Mouse (Mus musculus) forebrain, postnatal 0 days (tissue): ENCODE data around the gene Cyp2c69. TPM values are rescaled to one million over a fixed set of nuclear protein-coding genes. Genes with fewer than 3 reads are reported as not detected.
"Not testable (repeated sequence)": the region's sequence is repeated elsewhere in the genome, so short reads cannot be mapped to it uniquely, and the experiment has no call there.

ENCODE experiments used
- ATAC-seq: fragments of 200-750 bp; cut with Nextera tagmentation; 2 replicates; pipeline ENCODE4 v1.8.0; 2017; ENCODE audit warnings: mild to moderate bottlenecking, moderate library complexity
- DNase-seq: peaks from one replicate; pipeline ENCODE4 v3.0.0-alpha.2; 2015
- H3K27ac ChIP-seq: fragments of 300-500 bp; sonication (generic); 2 replicates; pipeline ENCODE4 v1.5.1; 2014; ENCODE audit warnings: low read depth, mild to moderate bottlenecking, antibody characterized with exemption, low read length, moderate library complexity, mixed read lengths
- H3K27me3 ChIP-seq: fragments of 300-500 bp; sonication (generic); 2 replicates; pipeline ENCODE4 v1.6.1; 2014; ENCODE audit warnings: mild to moderate bottlenecking, low read length, mixed read lengths; ENCODE audit not compliant: insufficient read depth
- H3K36me3 ChIP-seq: fragments of 300-500 bp; sonication (generic); 2 replicates; pipeline ENCODE4 v1.6.1; 2014; ENCODE audit warnings: mild to moderate bottlenecking, moderate library complexity; ENCODE audit not compliant: insufficient read depth
- H3K4me1 ChIP-seq: fragments of 300-500 bp; sonication (generic); 2 replicates; pipeline ENCODE4 v1.6.1; 2014; ENCODE audit warnings: antibody characterized with exemption; ENCODE audit not compliant: insufficient read depth
- H3K4me2 ChIP-seq: fragments of 300-500 bp; sonication (generic); 2 replicates; pipeline ENCODE4 v1.6.1; 2014; ENCODE audit warnings: low read depth, mild to moderate bottlenecking, moderate library complexity
- H3K4me3 ChIP-seq: fragments of 300-500 bp; sonication (generic); 2 replicates; pipeline ENCODE4 v1.5.1; 2014; ENCODE audit warnings: low read depth, low read length, mixed read lengths
- H3K9ac ChIP-seq: fragments of 300-500 bp; sonication (generic); 2 replicates; pipeline ENCODE4 v1.6.1; 2014; ENCODE audit warnings: mild to moderate bottlenecking
- H3K9me3 ChIP-seq: fragments of 300-500 bp; sonication (generic); 2 replicates; pipeline ENCODE4 v1.6.1; 2016; ENCODE audit warnings: low read length
- CTCF ChIP-seq: sonication (generic); IDR thresholded peaks from 2 replicates; pipeline ENCODE4 v1.5.1; 2016; ENCODE audit warnings: antibody characterized with exemption, control low read depth, low read depth
- WGBS: fragments of 180-500 bp; shearing (Covaris S2); extraction: QIAGEN DNeasy Blood & Tissue Kit; methylation state at CpG from one replicate; pipeline ENCODE4 v1.1.7; 2014; 5-methylcytosine and 5-hydroxymethylcytosine counted together
- polyA plus RNA-seq: library from polyadenylated mRNA; unstranded; fragments of >200 nt; fragmentation: Nextera tagmentation; extraction: Ambion mirVana; gene quantifications from 2 replicates; pipeline ENCODE4 v1.2.1, GENCODE M21; 2015
- total RNA-seq: library from RNA; depleted of rRNA; stranded (reverse); fragments of >200 nt; gene quantifications from 2 replicates; pipeline ENCODE4 v1.2.3, GENCODE M21; 2014; rRNA removed

Gene Cyp2c69
- total RNA-seq (not detected in 2 replicates), polyA plus RNA-seq (not detected in 2 replicates)

DNA sequence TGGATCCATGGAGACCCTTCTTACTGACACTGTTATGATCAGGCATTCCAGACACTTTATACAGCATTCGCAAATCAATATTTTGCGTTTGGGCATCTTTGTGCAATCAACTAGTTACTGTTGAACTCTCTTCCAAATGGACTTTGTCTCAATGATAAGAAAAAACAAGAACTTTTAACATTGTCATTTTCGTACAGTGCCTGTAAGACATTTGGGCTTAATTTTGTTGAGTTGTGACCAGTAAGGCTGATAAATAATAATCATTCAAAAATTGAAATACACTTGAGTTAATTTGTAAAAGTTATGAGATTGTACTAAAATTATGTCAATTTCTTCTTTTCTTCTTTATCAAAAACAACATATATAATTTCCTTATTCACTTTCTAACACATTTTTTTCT, at the start of gene Cyp2c69:
Gene Cyp2c69 (minus strand): TSS at position 101 of the 400 bp plus-strand sequence.
- H3K4me3 ChIP-seq, ATAC-seq, H3K27me3 ChIP-seq, H3K9me3 ChIP-seq, DNase-seq, H3K4me2 ChIP-seq, H3K27ac ChIP-seq, H3K4me1 ChIP-seq, H3K9ac ChIP-seq, H3K36me3 ChIP-seq: not testable (repeated sequence)
- WGBS = 93% methylated on average over 3 of the region's 3 CpGs

DNA sequence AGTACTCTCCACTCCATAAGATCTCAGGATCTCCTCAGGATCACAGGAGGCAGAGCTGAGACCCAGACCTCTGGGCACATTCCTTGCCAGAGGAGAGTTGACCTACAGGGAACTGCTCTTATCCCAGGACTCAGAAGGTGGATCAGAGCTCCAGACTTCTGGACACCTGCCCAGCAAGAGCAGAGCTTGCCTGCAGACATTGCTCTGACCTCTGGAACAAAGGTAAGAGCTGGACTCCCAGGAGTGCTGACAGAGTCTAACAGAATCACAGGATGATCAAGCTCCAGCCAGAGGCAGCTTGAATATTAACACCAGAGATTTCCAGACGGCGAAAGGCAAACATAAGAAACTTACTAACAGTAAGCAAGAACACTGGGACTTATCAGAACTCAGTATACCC, 48.8 kb upstream of the Cyp2c69 start:
- Histone ChIP-seq H3K9me3 (no peaks in the 10 kb centered on the region), H3K4me1 (no peaks in the 10 kb centered on the region), H3K4me2 (no peak overlapping the region), H3K27me3 (no peaks in the 10 kb centered on the region), H3K4me3 (no peak overlapping the region), H3K27ac (no peak overlapping the region), H3K9ac (no peak overlapping the region), H3K36me3 (no peaks in the 10 kb centered on the region)
- WGBS = 88% methylated on average over 2 of the region's 2 CpGs
- DNase-seq (no peak), ATAC-seq (no peak)
- TF ChIP-seq CTCF = no peak

DNA sequence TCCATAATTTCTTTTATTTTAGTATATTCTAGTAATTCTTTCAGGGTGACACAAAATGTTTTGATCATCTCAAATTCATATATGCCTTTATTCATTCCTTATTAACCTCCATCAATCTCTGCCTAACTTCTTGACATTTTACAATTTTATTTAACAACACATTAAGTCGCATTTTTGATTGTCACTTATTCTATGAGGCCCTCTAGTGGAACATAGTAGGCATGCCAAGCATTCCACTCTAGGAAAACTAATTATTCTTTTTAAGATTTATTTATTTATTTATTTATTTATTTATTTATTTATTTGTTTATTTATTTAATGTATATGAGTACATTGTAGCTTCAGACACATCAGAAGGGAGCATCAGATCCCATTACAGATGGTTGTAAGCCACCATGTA, 43.4 kb upstream of the Cyp2c69 start:
- H3K4me2 ChIP-seq = no peak overlapping the region
- H3K9me3 ChIP-seq = no peaks in the 10 kb centered on the region
- no peak for DNase-seq
- no peak overlapping the region for H3K27ac ChIP-seq
- H3K27me3 ChIP-seq = no peaks in the 10 kb centered on the region
- no peaks in the 10 kb centered on the region for H3K4me1 ChIP-seq
- no peaks in the 10 kb centered on the region for H3K36me3 ChIP-seq
- no peak for ATAC-seq
- H3K4me3 ChIP-seq = no peak overlapping the region
- 56% methylated on average over 1 of the region's 1 CpGs for WGBS
- TF ChIP-seq CTCF = no peak
- no peak overlapping the region for H3K9ac ChIP-seq

DNA sequence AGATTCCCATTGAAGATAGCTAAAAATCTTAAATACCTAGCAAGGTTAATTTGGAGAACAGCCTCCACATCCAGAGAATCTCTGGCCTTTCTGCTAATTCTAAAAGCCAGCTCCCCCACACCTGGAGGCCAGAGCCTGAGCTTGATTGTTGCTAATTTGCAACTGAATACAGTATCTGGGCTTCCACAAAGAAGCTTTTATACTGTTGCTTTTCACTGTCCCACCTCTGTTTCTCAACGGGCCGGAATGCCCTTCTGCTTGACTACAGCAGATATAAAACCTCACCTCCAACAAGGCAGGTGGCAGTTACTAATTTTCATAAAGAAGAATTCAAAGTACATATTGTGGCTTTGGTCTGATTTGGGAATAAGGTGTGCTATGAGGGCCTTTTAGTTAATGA, 15.1 kb upstream of the Cyp2c69 start:
- Histone ChIP-seq H3K4me3 (no peak overlapping the region), H3K36me3 (no peaks in the 10 kb centered on the region), H3K27me3 (no peaks in the 10 kb centered on the region), H3K4me1 (no peaks in the 10 kb centered on the region), H3K9me3 (no peaks in the 10 kb centered on the region), H3K4me2 (no peak overlapping the region), H3K27ac (no peak overlapping the region), H3K9ac (no peak overlapping the region)
- TF ChIP-seq CTCF = no peak
- 67% methylated on average over 2 of the region's 2 CpGs for WGBS
- DNase-seq (no peak), ATAC-seq (no peak)

DNA sequence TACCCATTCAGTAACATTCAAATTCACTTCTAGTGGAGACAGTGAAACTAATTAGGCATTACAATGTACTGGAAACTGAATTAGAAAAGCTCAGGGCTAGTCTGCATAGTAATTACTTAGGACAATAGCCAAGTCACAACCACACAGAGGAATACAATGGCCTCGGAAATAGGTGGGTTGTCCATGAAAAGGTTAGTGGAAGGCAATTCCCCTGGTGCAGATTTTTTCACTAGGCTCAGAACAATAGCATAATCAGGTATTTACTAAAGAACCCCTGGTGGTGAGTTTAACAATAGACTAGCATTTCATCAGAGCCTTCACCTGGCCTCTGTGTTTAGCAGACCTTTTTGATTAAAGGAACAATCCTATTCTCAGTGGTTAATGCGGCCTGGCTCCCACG, 3.5 kb upstream of the Cyp2c69 start:
- H3K9me3 ChIP-seq, H3K27ac ChIP-seq, H3K9ac ChIP-seq, H3K4me1 ChIP-seq, H3K36me3 ChIP-seq, H3K4me3 ChIP-seq, DNase-seq, ATAC-seq, H3K27me3 ChIP-seq, H3K4me2 ChIP-seq: not testable (repeated sequence)
- 57% methylated on average over 3 of the region's 3 CpGs for WGBS

DNA sequence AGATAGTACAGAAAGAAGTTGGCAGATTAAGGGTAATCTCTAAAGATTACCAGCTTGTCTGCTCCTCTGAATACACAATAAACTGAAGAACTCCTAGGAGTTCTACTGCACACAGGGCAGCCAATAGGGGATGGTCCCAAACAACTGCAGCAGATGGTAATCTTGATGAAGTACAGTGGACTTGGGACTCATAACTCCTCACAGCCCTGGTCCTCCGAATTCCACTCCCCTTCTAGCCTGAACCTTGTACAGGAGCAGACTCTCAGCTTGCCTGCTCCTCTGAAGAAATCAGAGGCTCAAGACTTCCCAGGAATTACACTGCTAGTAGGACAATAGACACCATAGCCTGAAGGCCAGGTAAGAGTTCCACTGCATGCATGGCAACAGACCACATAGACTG, 20.5 kb downstream of the Cyp2c69 start:
- no peak for DNase-seq
- H3K4me2 ChIP-seq = no peak overlapping the region
- H3K4me1 ChIP-seq = no peaks in the 10 kb centered on the region
- H3K27ac ChIP-seq = no peak overlapping the region
- no peaks in the 10 kb centered on the region for H3K9me3 ChIP-seq
- TF ChIP-seq CTCF = no peak
- no peaks in the 10 kb centered on the region for H3K36me3 ChIP-seq
- no peak overlapping the region for H3K9ac ChIP-seq
- no peak for ATAC-seq
- no peaks in the 10 kb centered on the region for H3K27me3 ChIP-seq
- WGBS = 58% methylated on average over 1 of the region's 1 CpGs
- no peak overlapping the region for H3K4me3 ChIP-seq

DNA sequence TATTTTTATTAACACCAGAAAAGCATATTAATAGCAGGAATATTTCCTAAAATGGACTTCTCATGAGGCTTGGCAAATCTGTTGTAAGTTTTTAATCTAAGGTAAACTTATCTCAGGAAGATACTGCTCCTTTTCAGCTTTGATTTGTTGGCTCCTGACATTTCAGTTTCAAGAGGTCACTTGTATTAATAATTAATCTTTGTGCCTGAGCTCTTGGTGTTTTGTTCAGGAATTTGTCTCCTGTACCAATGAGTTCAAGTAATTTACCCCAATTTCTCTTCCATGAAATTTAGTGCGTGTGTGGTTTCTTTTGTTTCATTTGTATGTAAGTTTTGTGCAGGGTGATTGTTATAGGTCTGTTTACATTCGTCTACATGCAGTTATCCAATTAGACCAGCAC, 65.7 kb downstream of the Cyp2c69 start:
- 87% methylated on average over 2 of the region's 2 CpGs for WGBS

DNA sequence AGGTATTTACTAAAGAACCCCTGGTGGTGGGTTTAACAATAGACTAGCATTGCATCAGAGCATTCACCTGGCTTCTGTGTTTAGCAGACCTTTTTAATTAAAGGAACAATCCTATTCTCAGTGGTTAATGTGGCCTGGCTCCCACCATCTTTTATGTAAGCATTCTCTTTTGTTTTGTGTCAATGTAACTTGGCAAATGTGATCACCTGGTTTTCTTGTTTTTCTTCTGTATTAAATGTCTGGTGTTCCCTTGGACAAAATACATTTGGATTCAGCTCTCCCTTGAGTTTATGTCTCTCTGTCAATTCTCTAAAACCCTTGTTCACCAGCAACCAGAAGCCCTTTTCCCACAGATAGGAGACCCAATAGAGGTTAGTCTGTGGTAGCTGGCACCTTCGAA, 70.2 kb downstream of the Cyp2c69 start:
- not testable (repeated sequence) for H3K4me2 ChIP-seq, H3K27me3 ChIP-seq, H3K36me3 ChIP-seq, H3K4me1 ChIP-seq, H3K9ac ChIP-seq, H3K4me3 ChIP-seq, H3K9me3 ChIP-seq, H3K27ac ChIP-seq, DNase-seq, ATAC-seq
- whole genome bisulfite sequencing = 91% methylated on average over 1 of the region's 1 CpGs

More for the DNA sequence above, 65.7 kb downstream of the Cyp2c69 start:
- H3K9me3 ChIP-seq, H3K27me3 ChIP-seq, H3K27ac ChIP-seq, DNase-seq, H3K4me2 ChIP-seq, H3K36me3 ChIP-seq, ATAC-seq, H3K4me1 ChIP-seq, H3K9ac ChIP-seq, H3K4me3 ChIP-seq: not testable (repeated sequence)

DNA sequence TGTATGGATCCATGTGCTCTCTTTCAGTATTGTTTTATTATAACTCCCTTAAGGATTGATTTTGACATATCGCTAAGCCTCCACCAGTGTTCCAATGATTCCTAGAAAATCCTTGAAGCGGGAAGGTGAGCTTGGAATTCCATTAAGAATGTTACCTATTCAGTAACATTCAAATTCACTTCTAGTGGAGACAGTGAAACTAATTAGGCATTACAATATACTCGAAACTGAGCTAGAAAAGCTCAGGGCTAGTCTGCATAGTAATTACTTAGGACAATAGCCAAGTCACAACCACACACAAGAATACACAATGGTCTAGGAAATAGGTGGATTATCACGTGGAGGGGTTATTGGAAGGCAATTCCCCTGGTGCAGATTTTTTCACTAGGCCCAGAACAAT, 70.6 kb downstream of the Cyp2c69 start:
- not testable (repeated sequence) for H3K27me3 ChIP-seq, DNase-seq, H3K36me3 ChIP-seq, ATAC-seq, H3K27ac ChIP-seq, H3K9ac ChIP-seq, H3K4me1 ChIP-seq, H3K4me2 ChIP-seq, H3K9me3 ChIP-seq, H3K4me3 ChIP-seq
- WGBS = 38% methylated on average over 4 of the region's 4 CpGs

DNA sequence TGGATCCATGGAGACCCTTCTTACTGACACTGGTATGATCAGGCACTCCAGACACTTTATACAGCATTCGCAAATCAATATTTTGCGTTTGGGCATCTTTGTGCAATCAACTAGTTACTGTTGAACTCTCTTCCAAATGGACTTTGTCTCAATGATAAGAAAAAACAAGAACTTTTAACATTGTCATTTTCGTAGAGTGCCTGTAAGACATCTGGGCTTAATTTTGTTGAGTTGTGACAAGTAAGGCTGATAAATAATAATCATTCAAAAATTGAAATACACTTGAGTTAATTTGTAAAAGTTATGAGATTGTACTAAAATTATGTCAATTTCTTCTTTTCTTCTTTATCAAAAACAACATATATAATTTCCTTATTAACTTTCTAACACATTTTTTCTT, 73.9 kb downstream of the Cyp2c69 start, which contains the start of gene Cyp2c40:
Gene Cyp2c40 (minus strand): TSS at position 101 of the 400 bp plus-strand sequence.
- H3K4me3 ChIP-seq, H3K4me2 ChIP-seq, DNase-seq, H3K9me3 ChIP-seq, H3K4me1 ChIP-seq, H3K36me3 ChIP-seq, H3K27ac ChIP-seq, ATAC-seq, H3K27me3 ChIP-seq, H3K9ac ChIP-seq: not testable (repeated sequence)
- 94% methylated on average over 3 of the region's 3 CpGs for WGBS
